Mouse (Mus musculus) hindbrain, postnatal 0 days (tissue): ENCODE measurements around the gene Vmn1r20. TPM values are rescaled to one million over a fixed set of nuclear protein-coding genes. Genes with fewer than 3 reads are reported as not detected.
"Not testable (repeated sequence)": the region's sequence is repeated elsewhere in the genome, so short reads cannot be mapped to it uniquely, and the experiment has no call there.

ENCODE experiments used
- ATAC-seq: fragments of 200-750 bp; cut with Nextera tagmentation; 2 replicates; pipeline ENCODE4 v1.8.0; 2017; ENCODE audit warnings: mild to moderate bottlenecking, moderate TSS enrichment, moderate library complexity
- DNase-seq: peaks from one replicate; pipeline ENCODE4 v3.0.0-alpha.2; 2015; ENCODE audit warnings: low spot score
- H3K27ac ChIP-seq: fragments of 300-500 bp; sonication (generic); 2 replicates; pipeline ENCODE4 v1.5.1; 2014; ENCODE audit warnings: mild to moderate bottlenecking
- H3K27me3 ChIP-seq: fragments of 300-500 bp; sonication (generic); 2 replicates; pipeline ENCODE4 v1.6.1; 2014; ENCODE audit warnings: low read length, mixed read lengths; ENCODE audit not compliant: insufficient read depth
- H3K36me3 ChIP-seq: fragments of 300-500 bp; sonication (generic); 2 replicates; pipeline ENCODE4 v1.6.1; 2014; ENCODE audit warnings: low read length, mixed read lengths; ENCODE audit not compliant: insufficient read depth
- H3K4me1 ChIP-seq: fragments of 300-500 bp; sonication (generic); 2 replicates; pipeline ENCODE4 v1.6.1; 2014; ENCODE audit warnings: antibody characterized with exemption, low read length, mixed read lengths; ENCODE audit not compliant: insufficient read depth
- H3K4me2 ChIP-seq: fragments of 300-500 bp; sonication (generic); 2 replicates; pipeline ENCODE4 v1.6.1; 2014; ENCODE audit warnings: low read depth, mild to moderate bottlenecking, low read length, moderate library complexity, mixed read lengths
- H3K4me3 ChIP-seq: fragments of 300-500 bp; sonication (generic); 2 replicates; pipeline ENCODE4 v1.5.1; 2014; ENCODE audit warnings: low read length
- H3K9ac ChIP-seq: fragments of 300-500 bp; sonication (generic); replicated peaks from 2 replicates; pipeline ENCODE4 v1.6.1; 2014; ENCODE audit warnings: mild to moderate bottlenecking, low read length, moderate library complexity, mixed read lengths
- H3K9me3 ChIP-seq: fragments of 300-500 bp; sonication (generic); 2 replicates; pipeline ENCODE4 v1.6.1; 2016; ENCODE audit warnings: low read length, mixed read lengths
- CTCF ChIP-seq: IDR thresholded peaks from 2 replicates; pipeline ENCODE4 v1.5.1; 2016; ENCODE audit warnings: antibody characterized with exemption, control low read depth, low read depth
- WGBS: fragments of 180-500 bp; shearing (Covaris S2); extraction: QIAGEN DNeasy Blood & Tissue Kit; methylation state at CpG from one replicate; pipeline ENCODE4 v1.1.7; 2014; 5-methylcytosine and 5-hydroxymethylcytosine counted together
- polyA plus RNA-seq: library from polyadenylated mRNA; unstranded; fragments of >200 nt; fragmentation: Nextera tagmentation; extraction: Ambion mirVana; gene quantifications from 2 replicates; pipeline ENCODE4 v1.2.1, GENCODE M21; 2015
- total RNA-seq: library from RNA; depleted of rRNA; stranded (reverse); fragments of >200 nt; gene quantifications from 2 replicates; pipeline ENCODE4 v1.2.3, GENCODE M21; 2014; rRNA removed

The Vmn1r20 gene
- total RNA-seq (not detected in 2 replicates), polyA plus RNA-seq (not detected in 2 replicates)

DNA sequence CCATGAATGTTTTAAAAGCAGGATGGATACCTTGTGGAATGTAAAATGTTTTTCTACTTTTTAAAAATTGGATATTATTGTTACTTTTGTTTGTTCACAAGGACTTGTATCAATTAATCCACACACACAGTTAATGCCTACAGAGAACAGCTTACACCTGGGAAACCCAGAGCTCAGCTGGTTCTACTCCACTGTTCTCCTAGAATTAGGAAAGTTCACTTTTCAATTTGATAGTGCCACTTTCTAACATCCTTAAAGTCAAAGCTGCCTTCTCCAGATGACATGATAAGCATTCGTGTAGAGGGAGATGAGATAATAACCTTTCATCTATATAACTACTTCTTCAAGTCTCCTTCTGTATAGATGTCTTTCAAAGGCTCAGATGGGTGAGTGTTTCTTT lies at the start of gene Vmn1r20:
Vmn1r20 (plus strand) TSS at position 301 of the 400 bp plus-strand sequence.
- Histone ChIP-seq H3K4me1 (no peaks in the 10 kb centered on the region), H3K27me3 (no peaks in the 10 kb centered on the region), H3K4me2 (no peak within 1 kb of the TSS), H3K36me3 (no peaks in the 10 kb centered on the region), H3K27ac (no peak within 1 kb of the TSS), H3K9me3 (no peaks in the 10 kb centered on the region), H3K4me3 (no peak within 1 kb of the TSS), H3K9ac (no peak within 1 kb of the TSS)
- DNase-seq (no peak), ATAC-seq (no peak)
- 70% methylated on average over 1 of the region's 1 CpGs for WGBS
- TF ChIP-seq CTCF = no peak

DNA sequence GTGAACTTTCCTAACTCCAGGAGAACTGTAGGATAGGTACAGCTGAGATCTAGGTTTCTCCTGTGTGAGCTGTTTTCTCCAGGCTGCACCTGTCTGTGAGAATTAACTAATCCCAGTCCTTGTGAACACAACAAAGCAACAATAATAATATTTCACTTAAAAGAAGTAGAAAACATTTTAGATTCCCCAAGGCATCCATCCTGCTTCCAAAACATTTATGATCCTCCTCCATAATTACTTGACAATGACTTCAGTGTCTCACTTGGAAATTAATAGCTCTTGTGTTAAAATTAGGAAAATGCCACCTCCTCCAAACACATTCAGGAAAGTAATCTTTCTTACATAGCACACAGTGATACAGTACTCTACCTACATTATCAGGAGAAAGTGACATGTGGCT lies 33.0 kb upstream of the Vmn1r20 start, which contains the start of gene Vmn1r18:
Vmn1r18 (minus strand) TSS at position 101 of the 400 bp plus-strand sequence.
- no peaks in the 10 kb centered on the region for H3K4me1 ChIP-seq
- no peaks in the 10 kb centered on the region for H3K27me3 ChIP-seq
- H3K4me2 ChIP-seq = no peak within 1 kb of the TSS
- no peak within 1 kb of the TSS for H3K27ac ChIP-seq
- no peaks in the 10 kb centered on the region for H3K36me3 ChIP-seq
- H3K9ac ChIP-seq = no peak within 1 kb of the TSS
- H3K9me3 ChIP-seq = no peaks in the 10 kb centered on the region
- no peak for DNase-seq
- ATAC-seq = no peak
- H3K4me3 ChIP-seq = no peak within 1 kb of the TSS
- no peak for TF ChIP-seq CTCF

DNA sequence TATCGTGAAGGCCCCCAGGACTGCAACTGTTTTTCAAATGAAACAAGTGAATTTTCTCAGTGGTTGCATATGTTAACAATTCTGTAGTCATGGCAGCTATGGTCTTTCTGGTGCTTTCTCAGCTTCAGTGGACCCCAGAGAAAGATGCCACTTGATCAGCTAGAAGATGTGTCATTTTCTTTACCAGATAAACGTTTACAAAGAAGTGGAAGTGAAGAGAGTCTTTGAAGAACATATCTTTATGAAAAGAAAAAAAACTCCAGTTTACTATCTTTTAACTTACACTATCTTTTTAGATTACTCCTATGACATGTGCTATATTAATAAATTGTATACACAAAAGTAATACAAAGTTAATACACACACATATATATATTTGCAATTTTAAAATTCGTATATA lies 25.2 kb upstream of the Vmn1r20 start, which contains the start of gene Vmn1r19:
Vmn1r19 (plus strand) TSS at position 301 of the 400 bp plus-strand sequence.
- not testable (repeated sequence) for H3K9ac ChIP-seq, H3K9me3 ChIP-seq, H3K27ac ChIP-seq, H3K4me2 ChIP-seq, ATAC-seq, H3K4me3 ChIP-seq, DNase-seq, H3K36me3 ChIP-seq, H3K27me3 ChIP-seq, H3K4me1 ChIP-seq
- 73% methylated on average over 3 of the region's 3 CpGs for WGBS

DNA sequence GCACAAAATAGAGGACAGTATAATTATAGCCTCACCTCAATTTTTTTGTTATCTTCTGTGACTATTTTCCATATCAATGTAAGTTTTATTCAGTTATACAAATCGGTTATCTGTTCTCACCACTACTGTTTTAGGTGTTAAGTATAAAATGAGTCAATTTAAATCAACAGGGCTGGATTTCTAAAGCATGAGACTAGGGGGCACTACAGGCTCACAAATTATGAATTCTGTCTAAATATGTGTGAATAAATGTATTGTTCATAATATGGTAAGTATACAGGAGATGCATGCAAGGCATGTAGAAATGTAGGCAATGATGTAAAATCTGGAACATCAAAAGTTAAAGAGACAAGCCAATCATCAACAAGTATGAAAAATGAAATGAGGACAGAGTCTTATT lies 2.5 kb downstream of the Vmn1r20 start:
- peak; percentile 33 for TF ChIP-seq CTCF
- peak; percentile 10 for DNase-seq
- Histone ChIP-seq H3K9ac (no peak overlapping the region), H3K4me1 (no peaks in the 10 kb centered on the region), H3K4me3 (no peak overlapping the region), H3K27me3 (no peaks in the 10 kb centered on the region), H3K27ac (no peak overlapping the region), H3K4me2 (no peak overlapping the region), H3K36me3 (no peaks in the 10 kb centered on the region), H3K9me3 (no peaks in the 10 kb centered on the region)
- no peak for ATAC-seq
- WGBS = 83% methylated on average over 1 of the region's 1 CpGs

DNA sequence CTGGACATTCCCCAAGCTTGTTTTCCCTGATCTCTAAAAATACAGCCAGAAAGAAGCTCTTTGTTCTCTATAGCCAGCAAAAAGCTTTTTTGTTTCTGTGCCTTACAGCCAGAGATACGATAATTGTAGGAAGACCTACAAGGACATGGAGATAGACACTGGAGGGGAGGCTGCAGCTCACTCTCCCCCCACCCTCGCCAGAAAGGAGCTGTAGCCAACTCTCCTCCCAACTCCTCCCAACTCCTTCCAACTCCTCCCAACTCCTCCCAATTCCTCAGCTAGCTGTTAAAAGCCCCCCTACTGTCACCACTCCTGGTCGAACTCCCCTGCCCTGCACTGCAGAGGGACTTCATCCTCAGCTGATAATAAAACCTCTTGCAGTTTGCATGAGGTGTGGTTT lies 39.4 kb downstream of the Vmn1r20 start:
- not testable (repeated sequence) for H3K27ac ChIP-seq, H3K27me3 ChIP-seq, ATAC-seq, H3K9me3 ChIP-seq, H3K4me2 ChIP-seq, H3K4me1 ChIP-seq, H3K4me3 ChIP-seq, H3K36me3 ChIP-seq, DNase-seq, H3K9ac ChIP-seq
- 23% methylated on average over 3 of the region's 3 CpGs for WGBS

Other genes starting within 250 kb of the Vmn1r20 start
- not detected in 2 replicates for gene Vmn1r13, start 225.6 kb upstream of the Vmn1r20 start, total RNA-seq
- gene Vmn1r13, start 225.6 kb upstream of the Vmn1r20 start, polyA plus RNA-seq = not detected in 2 replicates
- not detected in 2 replicates for gene Vmn1r14, start 197.2 kb upstream of the Vmn1r20 start, total RNA-seq
- not detected in 2 replicates for gene Vmn1r14, start 197.2 kb upstream of the Vmn1r20 start, polyA plus RNA-seq
- not detected in 2 replicates for gene Vmn1r15, start 171.0 kb upstream of the Vmn1r20 start, total RNA-seq
- not detected in 2 replicates for gene Vmn1r15, start 171.0 kb upstream of the Vmn1r20 start, polyA plus RNA-seq
- gene Vmn1r16, start 99.4 kb upstream of the Vmn1r20 start, total RNA-seq = not detected in 2 replicates
- not detected in 2 replicates for gene Vmn1r16, start 99.4 kb upstream of the Vmn1r20 start, polyA plus RNA-seq
- not detected in 2 replicates for gene Vmn1r17, start 65.2 kb upstream of the Vmn1r20 start, total RNA-seq
- gene Vmn1r17, start 65.2 kb upstream of the Vmn1r20 start, polyA plus RNA-seq = not detected in 2 replicates
- gene Vmn1r18, start 33.1 kb upstream of the Vmn1r20 start, total RNA-seq = not detected in 2 replicates
- not detected in 2 replicates for gene Vmn1r18, start 33.1 kb upstream of the Vmn1r20 start, polyA plus RNA-seq
- not detected in 2 replicates for gene Vmn1r19, start 25.1 kb upstream of the Vmn1r20 start, total RNA-seq
- not detected in 2 replicates for gene Vmn1r19, start 25.1 kb upstream of the Vmn1r20 start, polyA plus RNA-seq
- 11.3 and 12.4 TPM in 2 replicates for gene Ppm1k, start 106.5 kb downstream of the Vmn1r20 start, total RNA-seq
- 8.2 and 9.4 TPM in 2 replicates for gene Ppm1k, start 106.5 kb downstream of the Vmn1r20 start, polyA plus RNA-seq
- gene Herc6, start 152.1 kb downstream of the Vmn1r20 start, total RNA-seq = 0.84 and 3.5 TPM in 2 replicates
- 1.4 and 1.7 TPM in 2 replicates for gene Herc6, start 152.1 kb downstream of the Vmn1r20 start, polyA plus RNA-seq